Comparison of ENCODE assay signal across 25 mouse cellular contexts in genomic region chr3:24796739-24797138, GRCm38 (mm10).
"Had no signal": no experiment of that assay in that cellular context is flagged by ENCODE, and none has a peak within 500 bp of the region (broad histone marks: within the 10 kb centered on the region; RNA-seq: fewer than 3 reads in every experiment).

No protein-coding gene starts in this region.

- H3K36me3 ChIP-seq: heart, embryonic 13.5 days; heart, embryonic 15.5 days; hindbrain, embryonic 13.5 days; hindbrain, embryonic 15.5 days; kidney, embryonic 15.5 days; limb, embryonic 13.5 days; limb, embryonic 15.5 days had no signal

- H3K27ac ChIP-seq: heart, adult 2 months; heart, embryonic 13.5 days; heart, embryonic 15.5 days; hindbrain, embryonic 13.5 days; hindbrain, embryonic 15.5 days; hindbrain, postnatal 0 days; kidney, embryonic 15.5 days; kidney, postnatal 0 days; limb, embryonic 13.5 days; limb, embryonic 15.5 days had no signal

- H3K9me3 ChIP-seq: heart, embryonic 13.5 days; heart, embryonic 15.5 days; hindbrain, embryonic 13.5 days; hindbrain, embryonic 15.5 days; kidney, embryonic 15.5 days; limb, embryonic 13.5 days; limb, embryonic 15.5 days had no signal

- H3K4me1 ChIP-seq: heart, embryonic 13.5 days; heart, embryonic 15.5 days; hindbrain, embryonic 13.5 days; hindbrain, embryonic 15.5 days; kidney, embryonic 15.5 days; limb, embryonic 13.5 days; limb, embryonic 15.5 days had no signal

- H3K4me3 ChIP-seq: heart, adult 2 months; heart, embryonic 13.5 days; heart, embryonic 15.5 days; hindbrain, embryonic 13.5 days; hindbrain, embryonic 15.5 days; kidney, embryonic 15.5 days; limb, embryonic 13.5 days; limb, embryonic 15.5 days had no signal

- ATAC-seq: hindbrain, postnatal 0 days; intestine, embryonic 16.5 days had no signal

- DNase-seq: gastrocnemius, postnatal 14 days; gastrocnemius, postnatal 36 days; heart, adult 11 months; heart, adult 2 months; heart, postnatal 14 days; heart, postnatal 36 days; kidney, adult 11 months; kidney, adult 2 months; kidney, adult 9 months; kidney, postnatal 14 days; kidney, postnatal 36 days; layer of hippocampus, adult 9-11 months; layer of hippocampus, postnatal 36 days; left cerebral cortex, postnatal 4 days had no signal

- H3K9ac ChIP-seq: heart, embryonic 13.5 days; heart, embryonic 15.5 days; hindbrain, embryonic 13.5 days; hindbrain, embryonic 15.5 days; kidney, embryonic 15.5 days; limb, embryonic 13.5 days; limb, embryonic 15.5 days had no signal

- H3K27me3 ChIP-seq: heart, embryonic 13.5 days; heart, embryonic 15.5 days; hindbrain, embryonic 13.5 days; hindbrain, embryonic 15.5 days; kidney, embryonic 15.5 days; limb, embryonic 13.5 days; limb, embryonic 15.5 days had no signal

- H3K4me2 ChIP-seq: heart, embryonic 11.5 days; heart, embryonic 13.5 days; heart, embryonic 15.5 days; hindbrain, embryonic 13.5 days; hindbrain, embryonic 15.5 days; kidney, embryonic 15.5 days; limb, embryonic 13.5 days; limb, embryonic 15.5 days had no signal
